Mouse (Mus musculus) stomach, postnatal 0 days (tissue): Measurements from ENCODE around the gene Ahsg. TPM values are rescaled to one million over a fixed set of nuclear protein-coding genes. Genes with fewer than 3 reads are reported as not detected.

ENCODE experiments used
- ATAC-seq: fragments of 200-750 bp; cut with Nextera tagmentation; 2 replicates; pipeline ENCODE4 v1.8.0; 2017; ENCODE audit not compliant: low FRiP score, low TSS enrichment
- DNase-seq: peaks from one replicate; pipeline ENCODE4 v3.0.0-alpha.2; 2016; ENCODE audit warnings: low spot score
- H3K27ac ChIP-seq: fragments of 300-500 bp; sonication (generic); replicated peaks from 2 replicates; pipeline ENCODE4 v1.5.1; 2014; ENCODE audit warnings: mild to moderate bottlenecking, control low read depth
- H3K27me3 ChIP-seq: fragments of 300-500 bp; sonication (generic); 2 replicates; pipeline ENCODE4 v1.6.1; 2014; ENCODE audit warnings: low read length; ENCODE audit not compliant: control insufficient read depth, insufficient read depth
- H3K36me3 ChIP-seq: fragments of 300-500 bp; sonication (generic); 2 replicates; pipeline ENCODE4 v1.6.1; 2014; ENCODE audit warnings: low read length, mixed read lengths; ENCODE audit not compliant: control insufficient read depth, insufficient read depth
- H3K4me1 ChIP-seq: fragments of 300-500 bp; sonication (generic); replicated peaks from 2 replicates; pipeline ENCODE4 v1.6.1; 2014; ENCODE audit warnings: antibody characterized with exemption; ENCODE audit not compliant: control insufficient read depth, insufficient read depth
- H3K4me2 ChIP-seq: fragments of 300-500 bp; sonication (generic); replicated peaks from 2 replicates; pipeline ENCODE4 v1.6.1; 2014; ENCODE audit warnings: low read depth, mild to moderate bottlenecking, control low read depth, moderate library complexity
- H3K4me3 ChIP-seq: fragments of 300-500 bp; sonication (generic); 2 replicates; pipeline ENCODE4 v1.5.1; 2014; ENCODE audit warnings: low read depth, low read length, control low read depth
- H3K9ac ChIP-seq: fragments of 300-500 bp; sonication (generic); 2 replicates; pipeline ENCODE4 v1.6.1; 2014; ENCODE audit warnings: mild to moderate bottlenecking, low read length, control low read depth, mixed read lengths
- H3K9me3 ChIP-seq: fragments of 300-500 bp; sonication (generic); 2 replicates; pipeline ENCODE4 v1.6.1; 2016; ENCODE audit warnings: low read length; ENCODE audit not compliant: control insufficient read depth
- CTCF ChIP-seq: IDR thresholded peaks from 2 replicates; pipeline ENCODE4 v1.5.1; 2016; ENCODE audit warnings: antibody characterized with exemption, low read depth, mild to moderate bottlenecking, moderate library complexity
- EP300 ChIP-seq: optimal IDR thresholded peaks from 2 replicates; pipeline ENCODE3; 2016; ENCODE audit warnings: antibody characterized with exemption
- WGBS: fragments of 180-500 bp; shearing (Covaris S2); extraction: QIAGEN DNeasy Blood & Tissue Kit; methylation state at CpG from one replicate; pipeline ENCODE4 v1.1.7; 2014; 5-methylcytosine and 5-hydroxymethylcytosine counted together
- polyA plus RNA-seq: library from polyadenylated mRNA; unstranded; fragments of >200 nt; fragmentation: Nextera tagmentation; extraction: Ambion mirVana; gene quantifications from 2 replicates; pipeline ENCODE4 v1.2.1, GENCODE M21; 2015

The Ahsg gene
- polyA plus RNA-seq, 1 experiment from 2014 or later = 29.1 TPM

DNA sequence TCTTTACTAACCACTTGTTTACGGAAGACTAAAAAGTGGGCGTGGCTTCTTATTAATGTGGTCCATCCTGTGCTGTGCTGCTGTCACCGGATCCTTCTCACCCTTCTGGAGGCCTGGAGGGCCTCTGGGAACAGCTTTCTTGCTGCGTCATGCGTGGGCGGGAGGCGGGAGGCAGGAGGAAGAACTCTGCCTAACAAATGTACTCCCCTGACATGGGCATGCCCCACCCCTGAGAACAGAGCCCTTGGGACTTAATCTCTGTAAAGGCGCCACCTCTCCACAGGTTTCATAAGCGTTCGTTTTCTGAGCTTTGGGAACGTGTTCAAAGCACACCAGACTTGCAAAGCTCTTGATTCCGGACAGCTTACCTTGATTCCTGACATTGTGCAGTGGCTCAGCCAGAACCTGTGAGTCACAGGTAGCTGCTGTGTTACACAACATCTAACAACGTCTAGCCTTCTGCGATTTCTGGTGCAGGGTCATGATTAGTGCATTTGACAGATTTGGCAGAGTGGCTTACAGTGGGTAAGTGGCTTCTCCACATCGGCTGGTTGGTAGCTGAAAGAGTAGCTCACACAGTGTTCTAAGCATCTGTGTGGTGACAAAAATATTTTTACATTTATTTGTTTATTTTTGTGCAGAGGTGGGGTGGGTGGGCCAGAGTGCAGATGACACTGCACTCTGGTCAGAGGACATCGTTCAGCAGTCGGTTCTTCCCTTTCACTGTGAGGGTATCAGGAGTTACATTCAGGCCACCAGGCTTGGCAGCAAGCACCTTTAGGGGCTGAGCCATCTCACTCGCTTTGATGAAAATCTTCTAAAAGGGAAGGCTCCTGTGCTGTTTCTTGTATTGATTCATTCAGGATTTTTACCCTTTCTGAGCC is 29.1 kb downstream of the Ahsg start:
- Histone ChIP-seq H3K4me1 (no peaks in the 10 kb centered on the region), H3K27me3 (no peaks in the 10 kb centered on the region), H3K36me3 (no peaks in the 10 kb centered on the region), H3K27ac (no peak overlapping the region), H3K4me3 (no peak overlapping the region), H3K4me2 (no peak overlapping the region), H3K9ac (no peak overlapping the region), H3K9me3 (no peaks in the 10 kb centered on the region)
- 25% methylated on average over 18 of the region's 18 CpGs for WGBS
- peak; percentile 94 for ATAC-seq
- peak; percentile 67 for DNase-seq
- no peak for TF ChIP-seq CTCF
- no peak for TF ChIP-seq EP300

DNA sequence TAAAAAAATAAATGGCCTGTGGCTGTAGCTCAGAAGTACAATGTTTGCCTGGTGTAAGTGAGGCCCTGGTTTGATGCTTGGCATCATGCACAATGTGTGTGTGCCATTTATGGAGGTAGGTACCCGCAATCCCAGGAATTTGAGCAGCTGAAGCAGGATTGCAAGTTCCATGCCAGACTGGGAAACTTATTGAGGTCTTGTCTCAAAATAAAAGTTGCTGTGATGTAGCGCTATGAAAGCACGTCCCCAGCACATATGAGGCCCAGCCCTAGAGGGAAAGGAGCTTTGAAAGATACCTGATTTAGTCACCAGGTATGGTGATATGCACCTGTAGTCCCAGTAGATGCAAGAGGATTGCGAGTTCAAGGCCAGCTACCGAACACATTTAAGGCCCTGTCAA is 30.7 kb downstream of the Ahsg start:
- no peak for TF ChIP-seq CTCF
- no peak for TF ChIP-seq EP300

DNA sequence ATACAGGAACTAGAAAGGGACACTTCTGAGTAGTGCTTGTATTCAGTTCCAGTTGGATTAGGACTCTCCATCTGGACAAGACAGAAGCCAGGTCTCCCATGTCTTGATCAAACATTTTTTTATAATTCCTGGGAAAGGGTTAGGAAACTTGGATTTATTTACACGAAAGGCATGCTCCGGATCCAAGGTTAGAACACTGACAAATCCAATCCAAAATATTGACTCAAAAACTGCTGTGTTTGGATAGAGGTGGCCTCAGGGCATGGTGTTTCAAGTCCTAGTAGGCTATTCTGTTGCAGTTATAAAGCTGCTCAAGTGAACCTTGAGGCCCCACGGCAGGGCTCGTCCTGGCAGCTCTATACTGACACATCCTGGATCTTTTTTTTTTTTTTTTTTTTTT is 31.4 kb downstream of the Ahsg start:
- Histone ChIP-seq H3K27me3 (no peaks in the 10 kb centered on the region), H3K9ac (no peak overlapping the region), H3K36me3 (no peaks in the 10 kb centered on the region), H3K4me3 (no peak overlapping the region), H3K27ac (no peak overlapping the region), H3K4me2 (no peak overlapping the region), H3K9me3 (no peaks in the 10 kb centered on the region), H3K4me1 (no peaks in the 10 kb centered on the region)
- ATAC-seq (no peak), DNase-seq (no peak)
- WGBS = 55% methylated on average over 4 of the region's 4 CpGs
- TF ChIP-seq EP300 = no peak
- TF ChIP-seq CTCF = no peak

More for the DNA sequence above, 30.7 kb downstream of the Ahsg start:
- no peak overlapping the region for H3K27ac ChIP-seq
- H3K27me3 ChIP-seq = no peaks in the 10 kb centered on the region
- no peak overlapping the region for H3K4me3 ChIP-seq
- H3K4me1 ChIP-seq = no peaks in the 10 kb centered on the region
- no peak overlapping the region for H3K4me2 ChIP-seq
- 90% methylated on average over 5 of the region's 5 CpGs for WGBS
- no peaks in the 10 kb centered on the region for H3K36me3 ChIP-seq
- H3K9ac ChIP-seq = no peak overlapping the region
- ATAC-seq (no peak), DNase-seq (no peak)
- H3K9me3 ChIP-seq = no peaks in the 10 kb centered on the region

GRCm38 (mm10) chr16:22929575-22929974 is 38.5 kb downstream of the Ahsg start:
- no peak overlapping the region for H3K4me2 ChIP-seq
- ATAC-seq = no peak
- H3K9ac ChIP-seq = no peak overlapping the region
- H3K27ac ChIP-seq = no peak overlapping the region
- H3K9me3 ChIP-seq = no peaks in the 10 kb centered on the region
- H3K4me3 ChIP-seq = no peak overlapping the region
- no peak for DNase-seq
- no peaks in the 10 kb centered on the region for H3K27me3 ChIP-seq
- WGBS = 63% methylated on average over 6 of the region's 6 CpGs
- H3K36me3 ChIP-seq = no peaks in the 10 kb centered on the region
- TF ChIP-seq EP300 = no peak
- no peak for TF ChIP-seq CTCF
- no peaks in the 10 kb centered on the region for H3K4me1 ChIP-seq

DNA sequence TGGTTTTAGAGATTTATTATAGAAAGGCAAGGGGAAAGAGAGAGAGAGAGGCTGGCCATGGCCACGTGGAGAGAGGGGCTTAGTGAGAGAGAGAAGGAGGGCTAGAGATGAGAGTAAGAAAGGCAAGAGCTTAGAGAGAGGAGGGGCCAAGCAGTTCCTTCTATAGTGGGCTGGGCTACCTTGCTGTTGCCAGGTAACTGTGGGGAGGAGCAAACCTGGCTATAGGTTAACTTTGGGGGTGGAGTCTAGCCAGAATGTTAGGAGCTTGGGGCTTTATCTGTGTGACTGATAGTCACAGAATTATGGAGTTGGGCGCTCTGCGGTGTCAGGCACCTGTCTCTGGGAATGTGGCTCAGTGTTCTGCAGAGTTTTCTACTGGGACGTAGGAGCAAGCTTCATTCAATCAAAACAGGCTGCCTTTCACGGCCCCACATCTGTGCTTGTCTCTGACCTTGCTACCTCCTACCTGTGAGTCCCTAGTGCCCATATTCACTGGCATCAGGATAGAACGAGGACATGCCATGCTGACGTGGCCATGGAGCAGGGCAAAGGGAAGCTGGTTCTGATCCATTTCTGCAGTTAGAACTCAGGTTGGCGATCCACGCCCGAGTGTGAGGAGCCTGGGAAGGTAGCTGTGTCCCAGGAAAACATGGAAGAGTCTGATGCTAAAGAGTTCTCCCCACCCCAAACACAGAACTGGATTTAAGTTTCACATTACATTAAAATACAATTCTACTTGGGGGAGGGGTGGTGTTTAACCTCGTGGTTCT is 40.5 kb downstream of the Ahsg start:
- H3K4me3 ChIP-seq = no peak overlapping the region
- H3K9me3 ChIP-seq = no peaks in the 10 kb centered on the region
- DNase-seq (no peak), ATAC-seq (no peak)
- H3K4me1 ChIP-seq = no peaks in the 10 kb centered on the region
- WGBS = 84% methylated on average over 11 of the region's 11 CpGs
- no peak for TF ChIP-seq EP300
- no peak for TF ChIP-seq CTCF
- H3K36me3 ChIP-seq = no peaks in the 10 kb centered on the region
- no peaks in the 10 kb centered on the region for H3K27me3 ChIP-seq
- H3K9ac ChIP-seq = no peak overlapping the region
- no peak overlapping the region for H3K27ac ChIP-seq
- H3K4me2 ChIP-seq = no peak overlapping the region

GRCm38 (mm10) chr16:22937631-22938030 is 46.6 kb downstream of the Ahsg start:
- H3K4me3 ChIP-seq = no peak overlapping the region
- no peaks in the 10 kb centered on the region for H3K27me3 ChIP-seq
- H3K27ac ChIP-seq = no peak overlapping the region
- no peaks in the 10 kb centered on the region for H3K36me3 ChIP-seq
- no peak overlapping the region for H3K4me2 ChIP-seq
- no peak for DNase-seq
- H3K9ac ChIP-seq = no peak overlapping the region
- 88% methylated on average over 12 of the region's 12 CpGs for WGBS
- TF ChIP-seq CTCF (no peak), EP300 (no peak)
- ATAC-seq = no peak
- H3K9me3 ChIP-seq = no peaks in the 10 kb centered on the region
- H3K4me1 ChIP-seq = no peaks in the 10 kb centered on the region
